Mouse (Mus musculus) frontal cortex, postnatal 25 days (tissue): Measurements from ENCODE around the gene Gm14190.
"Not testable (repeated sequence)": the region's sequence is repeated elsewhere in the genome, so short reads cannot be mapped to it uniquely, and the experiment has no call there.

ENCODE experiments used
- DNase-seq, 2 experiments: peaks; one replicate each; pipeline ENCODE4 v3.0.0; 2022; ENCODE audit warnings: low spot score in 2 of 2

Gm14190 gene

DNA sequence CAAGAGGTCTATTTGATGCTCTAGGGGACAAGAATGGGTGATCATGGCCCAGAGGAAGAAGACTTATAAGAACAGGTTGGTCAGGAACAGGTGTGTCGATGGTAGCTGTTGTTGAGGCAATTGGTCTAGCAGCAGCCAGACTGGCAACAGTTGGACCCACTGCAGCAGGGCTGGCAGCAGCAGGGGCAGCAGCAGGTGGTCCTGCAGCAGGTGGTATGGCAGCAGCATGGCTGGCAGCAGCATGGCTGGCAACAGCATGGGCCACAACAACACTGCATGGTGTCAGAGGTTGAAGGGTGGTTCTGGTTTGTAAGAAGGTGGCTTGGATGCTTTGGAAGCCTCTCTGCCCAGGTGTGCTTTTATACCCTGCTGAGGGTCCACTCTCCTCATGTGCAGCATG is at the start of gene Gm14190:
Gm14190 (minus strand) TSS at position 278 of the 400 bp plus-strand sequence.
- DNase-seq, result no peak

DNA sequence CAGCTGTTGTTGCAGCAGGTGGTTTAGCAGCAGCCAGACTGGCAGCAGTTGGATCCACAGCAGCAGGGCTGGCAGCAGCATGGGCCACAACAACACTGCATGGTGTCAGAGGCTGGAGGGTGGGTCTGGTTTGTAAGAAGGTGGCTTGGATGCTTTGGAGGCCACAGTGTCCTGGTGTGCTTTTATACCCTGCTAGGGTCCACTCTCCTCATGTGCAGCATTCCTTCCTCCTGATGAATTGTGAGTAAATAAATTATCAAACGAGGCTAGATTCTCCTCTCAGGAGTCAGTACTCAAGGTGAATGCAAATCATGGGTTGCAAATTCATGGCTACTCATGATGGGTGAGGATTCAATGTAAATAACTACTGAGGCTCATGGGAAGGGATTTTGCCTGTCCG is 43.6 kb upstream of the Gm14190 start, which contains the start of gene Gm14180:
Gm14180 (minus strand) TSS at position 101 of the 400 bp plus-strand sequence.
- no peak for DNase-seq

DNA sequence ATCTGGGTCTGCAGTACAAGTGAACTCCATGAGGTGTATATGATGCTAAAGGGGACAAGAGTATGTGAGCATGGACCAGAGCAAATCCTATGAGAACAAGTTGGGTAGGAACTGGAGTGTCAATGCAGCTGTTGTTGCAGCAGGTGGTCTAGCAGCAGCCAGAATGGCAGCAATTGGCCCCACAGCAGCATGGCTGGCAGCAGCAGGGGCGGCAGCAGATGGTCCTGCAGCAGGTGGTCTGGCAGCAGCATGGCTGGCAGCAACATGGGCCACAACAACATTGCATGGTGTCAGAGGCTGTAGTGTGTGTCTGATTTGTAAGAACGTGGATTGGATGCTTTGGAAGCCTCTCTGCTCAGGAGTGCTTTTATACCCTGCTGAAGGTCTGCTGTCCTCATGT is 33.5 kb upstream of the Gm14190 start:
- no peak for DNase-seq

DNA sequence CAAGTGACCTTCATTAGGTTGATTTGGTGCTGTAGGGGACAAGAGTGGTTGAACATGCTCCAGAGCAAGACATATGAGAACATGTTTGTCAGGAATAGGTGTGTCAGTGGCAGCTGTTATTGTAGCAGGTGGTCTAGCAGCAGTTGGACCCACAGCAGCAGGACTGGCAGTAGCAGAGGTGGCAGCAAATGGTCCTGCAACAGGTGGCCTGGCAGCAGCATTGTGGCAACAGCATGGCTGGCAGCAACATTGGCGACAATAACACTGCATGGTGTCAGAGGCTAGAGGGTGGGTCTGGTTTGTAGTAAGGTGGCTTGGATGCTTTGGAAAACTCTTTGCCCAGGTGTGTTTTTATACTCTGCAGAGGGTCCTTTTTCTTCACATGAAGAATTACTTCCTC is 28.2 kb upstream of the Gm14190 start:
- DNase-seq, result no peak

DNA sequence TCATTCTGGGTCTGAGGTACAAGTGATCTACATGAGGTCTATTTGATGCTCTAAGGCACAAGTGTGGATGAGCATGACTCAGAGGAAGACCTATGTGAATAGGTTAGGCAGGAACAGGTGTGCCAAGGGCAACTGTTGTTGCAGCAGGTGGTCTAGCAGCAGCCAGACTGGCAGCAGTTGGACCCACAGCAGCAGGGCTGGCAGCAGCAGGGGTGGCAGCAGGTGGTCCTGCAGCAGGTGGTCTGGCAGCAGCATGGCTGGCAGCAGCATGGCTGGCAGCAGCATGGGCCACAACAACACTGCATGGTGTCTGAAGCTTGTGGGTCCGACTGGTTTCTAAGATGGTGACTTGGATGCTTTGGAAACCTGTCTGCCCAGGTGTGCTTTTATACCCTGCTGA is 5.3 kb downstream of the Gm14190 start:
- not testable (repeated sequence) for DNase-seq

DNA sequence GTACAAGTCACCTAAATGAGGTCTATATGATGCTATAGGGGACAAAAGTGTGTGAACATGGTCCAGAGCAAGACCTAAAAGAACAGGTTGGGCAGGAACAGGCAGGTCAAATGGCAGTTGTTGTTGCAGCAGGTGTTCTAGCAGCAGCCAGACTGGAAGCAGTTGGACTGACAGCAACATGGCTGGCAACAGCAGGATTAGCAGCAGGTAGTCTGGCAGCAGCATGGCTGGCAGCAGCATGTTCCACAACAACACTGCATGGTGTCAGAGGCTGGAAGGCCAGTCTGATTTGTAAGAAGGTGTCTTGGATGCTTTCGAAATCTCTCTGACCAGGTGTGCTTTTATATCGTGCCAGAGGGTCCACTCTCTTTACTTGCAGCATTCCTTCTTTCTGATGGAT is 7.1 kb downstream of the Gm14190 start:
- no peak for DNase-seq

DNA sequence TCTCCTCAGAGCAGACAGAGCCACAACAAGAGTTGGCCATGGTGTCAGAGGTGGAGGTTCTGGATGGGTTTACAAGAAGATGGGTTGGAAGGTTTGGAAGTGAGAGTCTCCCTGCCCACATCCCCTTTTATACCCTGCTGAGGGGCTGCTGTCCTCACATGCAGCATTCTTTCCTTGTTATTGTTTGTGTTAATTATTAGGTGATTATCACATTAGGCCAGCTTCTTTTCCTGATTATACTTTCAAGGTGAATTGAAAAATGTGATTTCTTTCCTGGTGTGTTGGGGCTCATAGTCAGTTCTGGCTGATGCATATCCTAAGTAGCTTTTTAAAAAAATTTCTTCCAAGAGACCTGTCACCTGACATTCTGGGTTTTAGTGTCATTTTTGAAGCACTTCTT is 24.7 kb downstream of the Gm14190 start, which contains the start of gene Krtap4-6:
Krtap4-6 (minus strand) TSS at position 101 of the 400 bp plus-strand sequence.
- DNase-seq, result no peak

DNA sequence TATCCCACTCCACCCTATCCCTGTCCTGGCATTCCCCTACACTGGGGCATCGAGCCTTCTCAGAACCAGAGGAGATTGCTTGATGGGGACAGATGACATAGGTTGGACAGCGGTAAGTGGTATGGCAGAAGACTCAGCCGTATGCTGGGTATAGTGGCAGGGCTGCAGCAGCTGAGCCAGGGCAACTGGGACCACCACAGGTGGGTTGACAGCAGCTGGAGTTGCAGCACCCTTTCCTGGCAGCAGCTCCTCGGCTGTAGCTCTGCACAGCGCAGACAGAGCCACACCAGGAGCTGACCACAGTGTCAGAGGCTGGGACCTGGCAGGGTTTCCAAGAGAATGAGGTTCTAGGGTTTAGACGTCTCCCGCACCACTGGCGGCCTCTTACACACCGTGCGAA is 27.7 kb downstream of the Gm14190 start:
- no peak for DNase-seq

DNA sequence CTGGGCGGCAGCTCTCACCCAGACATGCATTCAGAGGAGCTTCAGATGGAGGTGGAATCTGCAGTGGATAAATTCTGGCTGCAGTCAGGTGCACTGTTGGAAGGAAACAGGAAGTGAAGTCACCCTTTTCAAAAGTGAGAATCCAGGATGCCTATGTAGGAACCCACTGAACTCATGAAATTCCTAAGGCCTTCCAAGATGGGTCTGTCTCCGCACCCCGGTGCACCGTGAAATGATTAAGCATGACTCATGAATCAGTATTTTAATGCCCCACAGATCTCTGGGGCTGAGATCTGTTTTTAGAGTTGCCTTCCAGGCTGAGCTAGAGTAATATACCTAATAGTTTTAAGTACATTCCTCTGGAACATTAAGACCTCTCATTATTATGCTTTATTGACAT is 31.3 kb downstream of the Gm14190 start:
- DNase-seq, result no peak

DNA sequence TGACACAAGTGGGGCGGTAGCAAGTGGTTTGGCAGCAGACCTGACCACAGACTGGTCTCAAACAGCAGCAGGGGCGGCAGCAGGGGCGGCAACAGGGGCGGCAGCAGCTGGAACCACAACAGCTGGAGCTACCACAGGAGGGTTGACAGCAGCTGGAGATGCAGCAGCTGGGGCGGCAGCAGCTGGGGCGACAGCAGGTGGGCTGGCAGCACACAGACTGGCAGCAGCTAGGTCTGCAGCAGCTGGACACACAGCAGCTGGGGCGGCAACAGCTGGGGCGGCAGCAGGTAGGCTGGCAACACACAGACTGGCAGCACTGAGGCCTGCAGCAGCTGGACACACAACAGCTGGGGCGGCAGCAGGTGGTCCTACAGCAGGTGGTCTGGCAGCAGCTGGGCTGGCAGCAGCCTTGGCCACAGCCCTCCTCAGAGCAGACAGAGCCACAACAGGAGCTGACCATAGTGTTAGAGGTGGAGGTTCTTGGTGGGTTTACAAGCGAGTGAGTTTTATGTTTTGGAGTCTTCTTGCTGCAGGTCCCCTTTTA is 32.0 kb downstream of the Gm14190 start, which contains the start of gene Gm11563:
Gm11563 (minus strand) TSS at position 494 of the 544 bp plus-strand sequence.
- DNase-seq, result not testable (repeated sequence)

DNA sequence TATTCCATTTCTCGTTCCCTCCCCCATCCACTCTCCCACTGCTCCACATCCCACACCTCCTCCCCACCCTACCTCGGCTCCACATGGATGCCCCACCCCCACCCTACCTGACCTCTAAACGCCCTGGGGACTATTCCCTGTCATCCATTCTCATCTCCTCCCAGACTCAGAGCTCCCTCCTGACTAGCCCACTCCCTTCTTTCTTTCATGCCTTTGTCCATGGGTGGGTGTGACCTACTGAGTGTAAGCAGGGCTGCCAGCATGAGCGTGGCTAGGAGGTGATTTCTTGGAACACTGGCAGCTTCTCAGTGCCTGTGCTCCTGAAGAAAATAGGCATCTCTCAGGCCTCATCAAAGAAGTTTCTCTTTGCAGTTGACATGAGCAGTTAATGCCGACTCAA is 33.5 kb downstream of the Gm14190 start:
- no peak for DNase-seq

DNA sequence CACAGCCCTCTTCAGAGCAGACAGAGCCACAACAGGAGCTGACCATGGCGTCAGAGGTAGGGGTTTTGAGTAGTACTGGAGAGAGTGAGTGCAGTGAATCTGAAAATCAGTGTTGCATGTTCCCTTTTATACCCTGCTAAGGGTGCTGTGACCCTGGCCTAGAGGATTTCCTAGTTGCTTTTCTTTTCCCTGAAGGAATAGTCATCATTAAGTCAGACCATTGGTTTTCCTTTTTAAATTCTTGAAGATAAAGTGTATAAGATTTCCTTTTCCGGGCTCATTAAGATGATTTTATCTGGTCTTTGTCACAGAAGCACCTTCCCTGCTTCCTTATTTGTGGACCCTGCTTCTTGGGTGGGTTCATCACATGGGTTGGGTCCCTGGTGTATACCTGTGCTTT is 40.4 kb downstream of the Gm14190 start, which contains the start of gene Gm11555:
Gm11555 (minus strand) TSS at position 101 of the 400 bp plus-strand sequence.
- no peak for DNase-seq

DNA sequence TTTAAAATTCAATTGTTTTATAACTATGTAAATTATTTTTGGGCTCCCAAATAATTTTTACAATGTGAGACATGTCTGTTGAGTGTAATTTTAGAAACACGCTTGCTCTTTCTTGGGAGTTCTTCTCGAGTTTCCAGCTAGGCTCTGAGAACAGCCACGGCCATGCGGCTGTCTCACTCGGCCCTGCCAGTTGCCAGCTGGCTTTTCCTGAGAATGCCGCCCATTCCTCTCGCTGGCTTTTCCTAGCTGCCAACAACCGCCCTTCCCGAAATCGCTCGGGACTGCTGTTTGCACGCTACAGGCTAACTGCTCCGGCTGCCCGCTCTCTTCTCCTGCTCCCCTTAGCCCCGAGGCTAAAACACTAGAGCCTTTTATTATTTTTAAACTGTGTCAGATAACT is 44.1 kb downstream of the Gm14190 start:
- DNase-seq, result no peak

DNA sequence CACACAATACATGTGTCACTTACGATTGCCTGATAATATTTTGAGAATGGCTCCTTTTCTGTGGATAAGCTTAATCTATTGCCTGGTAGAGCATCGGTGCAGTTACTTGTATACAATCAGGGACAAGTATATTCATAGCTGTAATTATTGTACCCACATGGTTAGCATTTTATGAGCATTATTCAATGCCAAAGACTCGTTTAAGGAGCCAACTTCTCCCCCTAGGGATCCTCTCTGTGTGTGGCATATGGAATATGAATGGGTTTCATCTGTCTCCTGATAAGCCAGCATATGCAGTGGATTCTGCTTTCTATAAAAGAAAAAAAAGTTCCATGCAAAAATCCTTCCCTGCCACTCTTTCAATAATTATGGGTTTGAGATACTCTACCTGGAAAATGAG is 46.2 kb downstream of the Gm14190 start:
- no peak for DNase-seq

DNA sequence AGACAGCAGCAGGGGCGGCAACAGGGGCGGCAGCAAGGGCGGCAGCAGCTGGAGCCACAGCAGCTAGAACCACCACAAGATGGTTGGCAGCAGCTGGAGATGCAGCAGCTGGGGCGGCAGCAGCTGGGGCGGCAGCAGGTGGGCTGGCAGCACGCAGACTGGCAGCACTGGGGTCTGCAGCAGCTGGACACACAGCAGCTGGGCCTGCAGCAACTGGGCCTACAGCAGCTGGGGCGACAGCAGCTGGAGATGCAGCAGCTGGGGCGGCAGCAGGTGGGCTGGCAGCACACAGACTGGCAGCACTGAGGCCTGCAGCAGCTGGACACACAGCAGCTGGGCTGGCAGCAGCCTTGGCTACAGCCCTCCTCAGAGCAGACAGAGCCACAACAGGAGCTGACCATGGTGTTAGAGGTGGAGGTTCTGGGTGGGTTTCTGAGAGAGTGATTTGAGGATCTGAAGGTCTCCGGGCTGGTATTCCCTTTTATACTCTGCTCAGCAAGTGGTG is 46.9 kb downstream of the Gm14190 start, which contains the start of gene Krtap4-7:
Krtap4-7 (minus strand) TSS at position 455 of the 505 bp plus-strand sequence.
- not testable (repeated sequence) for DNase-seq

DNA sequence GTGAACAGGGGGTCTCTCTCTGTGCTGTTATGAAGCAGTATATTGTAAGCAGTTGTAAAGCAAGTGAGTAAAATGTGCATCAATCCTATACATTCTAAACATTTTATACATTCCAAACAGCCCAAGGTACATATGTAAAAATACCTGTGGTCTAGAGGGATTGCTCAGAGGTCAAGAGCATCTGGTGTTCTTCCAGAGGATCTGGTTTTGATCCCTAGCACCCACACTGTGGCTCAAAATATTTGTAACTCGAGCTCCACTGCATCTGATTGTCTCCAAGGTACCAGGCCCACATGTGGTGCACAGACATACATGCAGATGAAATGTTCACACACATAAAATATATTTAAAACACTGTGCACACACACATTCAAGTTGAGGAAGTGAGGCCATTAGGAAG is 49.6 kb downstream of the Gm14190 start:
- no peak for DNase-seq
